Mouse (Mus musculus): ENCODE data around the gene Slc39a11. TPM values are rescaled to one million over a fixed set of nuclear protein-coding genes. Genes with fewer than 3 reads are reported as not detected.

Gene Slc39a11
- polyA plus RNA-seq, 1 experiment, result 0.08 TPM

DNA sequence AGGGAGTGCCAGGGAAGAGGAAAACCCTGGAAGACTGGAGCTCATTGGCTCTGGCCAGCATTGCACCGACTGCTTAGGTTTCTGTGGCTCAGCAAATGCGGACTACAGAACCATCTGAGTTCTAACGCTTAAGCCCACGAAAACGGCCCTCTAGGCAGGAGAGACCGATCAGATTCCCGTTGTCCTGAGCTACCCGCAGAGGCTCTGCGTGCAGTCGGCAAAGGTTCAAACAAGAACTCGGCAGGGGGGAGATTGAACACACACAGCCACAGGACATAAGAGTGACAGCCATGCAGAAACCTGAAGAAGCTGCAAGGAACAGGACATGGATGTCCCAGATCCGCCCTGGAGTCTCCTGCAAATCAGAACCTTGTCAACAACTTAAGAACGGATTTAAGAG lies 286.1 kb downstream of the Slc39a11 start:
- Histone ChIP-seq H3K9me3 (ENCODE audit: control insufficient read depth, low read length) (peaks cover 10% of the 10 kb centered on the region), H3K27me3 (ENCODE audit: control insufficient read depth) (no peaks in the 10 kb centered on the region), H3K4me3 (replicated peaks) (no peak overlapping the region), H3K36me3 (ENCODE audit: control insufficient read depth) (no peaks in the 10 kb centered on the region; the same call in 1 of the 2 replicates), H3K4me1 (ENCODE audit: control insufficient read depth) (no peaks in the 10 kb centered on the region)
- TF ChIP-seq GATA1 (IDR thresholded peaks at IDR 0.05; ENCODE audit: low read length) (no peak), TAL1 (IDR thresholded peaks at IDR 0.05; ENCODE audit: low read length) (no peak)

DNA sequence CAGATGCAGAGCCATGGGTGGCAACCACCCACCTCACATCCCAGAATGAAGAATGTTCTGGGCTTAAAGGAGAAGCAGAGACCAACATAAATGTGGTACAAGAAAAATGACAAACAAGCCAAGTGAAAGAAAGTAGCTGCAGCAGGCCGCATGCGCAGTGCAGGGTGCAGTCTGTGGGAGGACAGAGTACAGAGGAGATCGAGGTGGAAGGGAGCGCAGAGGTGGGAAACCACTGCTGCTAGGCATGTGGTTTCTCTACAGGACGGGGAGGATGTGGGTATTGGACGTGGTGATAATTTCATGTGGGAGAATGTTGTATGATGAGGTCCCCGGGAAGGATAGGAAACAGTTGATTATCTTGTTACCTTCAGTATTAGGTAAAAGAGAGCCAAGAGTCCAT lies 287.3 kb downstream of the Slc39a11 start:
- no peaks in the 10 kb centered on the region for H3K4me1 ChIP-seq (ENCODE audit: control insufficient read depth)
- H3K9me3 ChIP-seq (ENCODE audit: control insufficient read depth, low read length), result peaks cover 12% of the 10 kb centered on the region
- no peaks in the 10 kb centered on the region; the same call in 1 of the 2 replicates for H3K36me3 ChIP-seq (ENCODE audit: control insufficient read depth)
- H3K27me3 ChIP-seq (ENCODE audit: control insufficient read depth), result no peaks in the 10 kb centered on the region
- H3K4me3 ChIP-seq (replicated peaks), result no peak overlapping the region
- no peak for TF ChIP-seq GATA1 (IDR thresholded peaks at IDR 0.05; ENCODE audit: low read length)
- TF ChIP-seq TAL1 (IDR thresholded peaks at IDR 0.05; ENCODE audit: low read length), result no peak

DNA sequence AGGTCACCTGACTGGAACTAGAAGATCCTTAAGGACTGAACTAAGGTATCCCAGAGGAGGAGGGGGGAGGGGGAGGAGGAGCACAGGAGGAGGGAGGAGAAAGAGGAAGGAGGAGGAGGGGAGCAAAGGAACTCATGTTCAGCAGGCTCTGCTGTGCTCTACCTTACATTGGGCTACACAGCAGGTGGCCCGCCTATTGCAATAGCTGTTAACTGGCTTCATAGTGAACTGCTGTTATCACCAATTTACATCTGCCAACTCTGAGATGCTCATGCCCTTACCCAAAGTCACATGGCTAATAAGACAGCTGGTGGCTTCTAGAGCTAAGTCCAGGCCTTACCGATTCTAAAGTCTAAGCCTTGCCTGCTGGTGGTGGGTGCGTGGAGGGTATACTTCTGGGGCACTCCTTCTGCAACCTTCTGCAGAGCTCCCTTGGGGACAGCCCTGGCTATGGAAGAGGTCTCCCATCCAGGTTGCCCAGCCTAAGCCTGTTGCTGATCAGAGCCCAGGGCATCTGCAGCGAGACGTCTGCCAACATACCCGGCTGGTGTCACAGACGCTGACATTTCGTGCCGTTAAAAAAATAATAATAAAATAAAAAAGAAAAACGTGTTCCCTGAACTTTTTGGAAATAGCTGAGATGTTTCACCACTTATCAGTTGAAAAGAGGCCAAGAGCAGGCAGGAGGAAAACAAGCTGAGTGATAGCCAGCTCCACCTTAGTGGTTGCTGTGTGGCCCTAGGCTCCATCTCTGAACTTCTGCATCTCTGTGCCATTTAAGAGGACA lies 289.6 kb downstream of the Slc39a11 start:
- H3K9me3 ChIP-seq (ENCODE audit: control insufficient read depth, low read length), result peaks cover 12% of the 10 kb centered on the region
- TF ChIP-seq TAL1 (IDR thresholded peaks at IDR 0.05; ENCODE audit: low read length) (no peak), GATA1 (IDR thresholded peaks at IDR 0.05; ENCODE audit: low read length) (no peak)
- H3K4me3 ChIP-seq (replicated peaks), result no peak overlapping the region
- no peaks in the 10 kb centered on the region for H3K27me3 ChIP-seq (ENCODE audit: control insufficient read depth)
- H3K36me3 ChIP-seq (ENCODE audit: control insufficient read depth), result no peaks in the 10 kb centered on the region; the same call in 1 of the 2 replicates
- no peaks in the 10 kb centered on the region for H3K4me1 ChIP-seq (ENCODE audit: control insufficient read depth)

DNA sequence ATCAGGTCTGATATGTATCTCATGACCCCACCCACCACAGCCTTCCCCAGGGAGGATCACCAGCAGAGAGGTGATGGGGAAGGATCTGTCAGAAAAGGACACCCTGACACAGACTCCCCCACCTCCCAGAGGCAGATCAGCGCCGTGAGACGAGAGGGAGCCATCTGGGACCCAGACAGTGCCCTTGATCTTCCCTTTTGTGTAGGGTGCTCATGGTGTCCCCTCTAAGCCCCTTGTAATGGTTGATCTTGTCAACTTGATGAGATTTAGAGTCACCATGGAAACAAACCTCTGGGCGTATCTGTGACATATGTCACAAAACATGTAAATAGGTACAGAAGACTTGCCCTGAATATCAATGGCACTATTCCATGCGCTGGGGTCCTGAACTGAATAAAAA lies 293.9 kb downstream of the Slc39a11 start:
- Histone ChIP-seq H3K36me3 (ENCODE audit: control insufficient read depth) (no peaks in the 10 kb centered on the region; the same call in 1 of the 2 replicates), H3K27me3 (ENCODE audit: control insufficient read depth) (no peaks in the 10 kb centered on the region), H3K4me3 (replicated peaks) (no peak overlapping the region), H3K9me3 (ENCODE audit: control insufficient read depth, low read length) (peaks cover 17% of the 10 kb centered on the region), H3K4me1 (ENCODE audit: control insufficient read depth) (no peaks in the 10 kb centered on the region)
- TF ChIP-seq GATA1 (IDR thresholded peaks at IDR 0.05; ENCODE audit: low read length) (no peak), TAL1 (IDR thresholded peaks at IDR 0.05; ENCODE audit: low read length) (no peak)

DNA sequence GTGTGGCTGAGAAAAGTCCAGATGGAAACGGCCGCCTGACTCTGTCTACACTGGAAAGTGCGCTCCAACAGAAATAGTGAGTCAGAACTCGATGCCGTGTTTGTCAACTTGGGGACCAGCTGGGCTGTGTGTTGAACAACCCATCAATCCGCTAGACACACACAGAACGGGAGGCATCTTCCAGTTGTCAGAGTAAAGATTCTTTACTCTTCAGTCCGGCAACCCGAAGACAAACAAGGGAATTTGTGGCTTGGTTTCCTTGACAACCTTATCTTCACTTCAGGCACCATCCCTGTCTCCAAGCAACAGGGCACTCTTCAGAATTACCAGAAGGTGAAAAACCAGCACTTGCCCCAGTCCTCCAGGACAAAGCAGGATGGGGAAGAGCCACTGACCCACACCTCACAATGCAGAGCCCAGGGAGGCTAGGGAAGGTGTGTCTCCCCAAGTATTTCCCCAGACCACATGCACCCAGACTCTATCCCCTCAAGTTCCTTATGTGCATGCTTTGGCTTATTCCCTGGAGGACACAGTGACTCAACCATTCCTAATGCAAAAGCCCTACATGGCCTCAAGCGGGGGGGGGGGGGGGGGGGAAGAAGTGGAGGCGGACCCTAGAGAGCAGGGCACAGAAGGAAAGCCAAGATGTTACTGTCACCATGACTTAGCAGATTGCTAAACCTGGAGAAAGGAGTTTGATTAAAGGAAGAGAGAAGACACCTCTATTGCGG lies 297.6 kb downstream of the Slc39a11 start:
- Histone ChIP-seq H3K9me3 (ENCODE audit: control insufficient read depth, low read length) (peaks cover 36% of the 10 kb centered on the region), H3K36me3 (ENCODE audit: control insufficient read depth) (no peaks in the 10 kb centered on the region; the same call in 1 of the 2 replicates), H3K4me1 (ENCODE audit: control insufficient read depth) (no peaks in the 10 kb centered on the region), H3K27me3 (ENCODE audit: control insufficient read depth) (no peaks in the 10 kb centered on the region), H3K4me3 (replicated peaks) (no peak overlapping the region)
- TF ChIP-seq GATA1 (IDR thresholded peaks at IDR 0.05; ENCODE audit: low read length) (no peak), TAL1 (IDR thresholded peaks at IDR 0.05; ENCODE audit: low read length) (no peak)

DNA sequence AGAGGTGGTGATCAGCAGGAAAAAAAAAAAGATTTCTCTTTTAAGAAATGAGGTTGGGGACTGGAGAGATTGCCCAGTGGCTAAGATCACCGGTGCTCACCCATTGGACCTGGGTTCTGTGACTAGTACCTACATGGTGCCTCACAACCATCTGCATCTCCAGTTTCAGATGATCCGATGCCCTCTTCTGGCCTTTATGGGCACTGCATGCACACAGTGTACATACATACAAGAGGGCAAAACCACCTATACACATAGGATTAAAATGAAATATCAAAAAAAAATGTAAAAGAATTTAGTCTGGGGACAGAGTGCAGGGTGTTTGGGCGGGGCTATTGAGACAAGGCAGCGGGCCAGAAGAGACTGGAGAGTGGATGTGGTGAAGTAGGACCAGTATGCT lies 299.3 kb downstream of the Slc39a11 start:
- Histone ChIP-seq H3K27me3 (ENCODE audit: control insufficient read depth) (no peaks in the 10 kb centered on the region), H3K9me3 (ENCODE audit: control insufficient read depth, low read length) (peaks cover 36% of the 10 kb centered on the region), H3K36me3 (ENCODE audit: control insufficient read depth) (no peaks in the 10 kb centered on the region; the same call in 1 of the 2 replicates), H3K4me1 (ENCODE audit: control insufficient read depth) (no peaks in the 10 kb centered on the region), H3K4me3 (replicated peaks) (no peak overlapping the region)
- TF ChIP-seq TAL1 (IDR thresholded peaks at IDR 0.05; ENCODE audit: low read length), result no peak
- TF ChIP-seq GATA1 (IDR thresholded peaks at IDR 0.05; ENCODE audit: low read length), result no peak

DNA sequence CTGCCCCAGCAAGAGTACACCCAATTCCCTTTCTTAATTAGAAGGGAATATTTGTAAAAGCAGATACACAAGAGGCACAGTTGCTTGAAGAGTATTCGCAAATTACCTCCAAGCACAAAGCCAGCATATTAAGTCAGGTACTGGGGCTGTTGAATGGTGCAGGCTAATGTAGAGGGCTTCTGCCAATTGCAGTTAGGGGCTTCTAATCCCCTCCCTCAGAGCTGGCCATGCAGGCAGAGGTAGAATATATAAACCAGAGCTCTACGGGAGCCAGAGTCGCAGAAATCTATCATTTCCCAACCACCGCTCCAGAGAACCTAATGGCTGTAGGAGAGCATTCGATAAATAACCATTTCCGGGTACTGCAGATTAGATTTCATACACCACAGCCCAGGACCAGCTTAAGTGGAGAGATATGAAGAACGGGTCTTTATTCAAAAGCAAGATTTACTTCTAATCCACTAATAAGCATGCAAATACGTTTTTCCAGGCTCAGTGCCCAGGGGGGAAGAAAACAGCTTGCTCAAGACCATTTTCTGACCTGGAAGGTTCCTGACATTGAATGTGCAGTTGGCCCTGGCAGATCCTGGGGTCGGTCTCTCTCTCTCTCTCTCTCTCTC lies 302.9 kb downstream of the Slc39a11 start:
- H3K9me3 ChIP-seq (ENCODE audit: control insufficient read depth, low read length), result peaks cover 34% of the 10 kb centered on the region
- H3K36me3 ChIP-seq (ENCODE audit: control insufficient read depth), result no peaks in the 10 kb centered on the region; the same call in 1 of the 2 replicates
- TF ChIP-seq GATA1 (IDR thresholded peaks at IDR 0.05; ENCODE audit: low read length), result no peak
- no peak for TF ChIP-seq TAL1 (IDR thresholded peaks at IDR 0.05; ENCODE audit: low read length)
- no peaks in the 10 kb centered on the region for H3K27me3 ChIP-seq (ENCODE audit: control insufficient read depth)
- H3K4me1 ChIP-seq (ENCODE audit: control insufficient read depth), result no peaks in the 10 kb centered on the region
- no peak overlapping the region for H3K4me3 ChIP-seq (replicated peaks)

DNA sequence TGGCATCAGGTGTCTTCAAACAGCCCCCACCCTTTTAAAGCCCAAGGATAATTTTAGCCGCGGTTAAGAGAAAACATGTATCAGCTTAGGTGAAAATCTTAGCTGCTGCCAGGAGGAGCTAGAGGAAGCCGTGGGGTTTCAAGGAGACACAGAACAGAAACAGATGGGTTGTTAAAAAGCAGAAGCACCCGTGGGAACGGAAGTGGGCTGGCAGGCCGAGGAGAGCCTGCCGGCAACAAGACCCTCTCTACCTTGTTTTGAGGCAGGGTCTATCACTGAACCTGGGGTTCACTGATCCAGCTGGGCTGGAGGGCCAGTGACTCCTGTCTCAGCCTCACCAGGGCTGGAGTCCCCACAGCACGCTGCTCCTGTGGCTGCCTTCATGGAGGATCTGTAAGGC lies 310.1 kb downstream of the Slc39a11 start:
- TF ChIP-seq GATA1 (IDR thresholded peaks at IDR 0.05; ENCODE audit: low read length), result no peak
- no peak for TF ChIP-seq TAL1 (IDR thresholded peaks at IDR 0.05; ENCODE audit: low read length)
- Histone ChIP-seq H3K4me3 (replicated peaks) (no peak overlapping the region), H3K27me3 (ENCODE audit: control insufficient read depth) (no peaks in the 10 kb centered on the region), H3K4me1 (ENCODE audit: control insufficient read depth) (no peaks in the 10 kb centered on the region), H3K9me3 (ENCODE audit: control insufficient read depth, low read length) (peaks cover 13% of the 10 kb centered on the region), H3K36me3 (ENCODE audit: control insufficient read depth) (no peaks in the 10 kb centered on the region)

DNA sequence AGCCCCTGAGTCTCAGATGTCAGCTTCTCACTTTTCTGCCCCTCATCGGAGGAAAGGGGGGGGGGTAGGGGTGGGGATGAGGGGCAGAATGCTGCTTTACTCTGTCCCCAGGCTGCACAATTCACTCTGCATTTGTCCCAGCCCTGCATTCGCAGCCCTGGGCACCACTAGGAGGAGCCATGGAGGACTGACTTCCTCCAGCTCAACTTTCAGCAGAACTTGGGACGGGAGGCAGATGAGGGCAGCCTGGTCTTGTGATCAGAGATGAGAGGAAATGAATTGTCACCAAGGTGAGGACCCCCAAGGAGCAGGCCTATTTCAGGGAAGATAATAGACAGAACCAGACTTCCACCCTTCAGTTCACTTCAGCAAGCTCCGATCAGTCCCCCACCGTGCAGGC lies 311.3 kb downstream of the Slc39a11 start:
- peaks cover 13% of the 10 kb centered on the region for H3K9me3 ChIP-seq (ENCODE audit: control insufficient read depth, low read length)
- H3K4me1 ChIP-seq (ENCODE audit: control insufficient read depth), result no peaks in the 10 kb centered on the region

More for the DNA sequence above, 311.3 kb downstream of the Slc39a11 start:
- no peaks in the 10 kb centered on the region for H3K36me3 ChIP-seq (ENCODE audit: control insufficient read depth)
- TF ChIP-seq GATA1 (IDR thresholded peaks at IDR 0.05; ENCODE audit: low read length) (no peak), TAL1 (IDR thresholded peaks at IDR 0.05; ENCODE audit: low read length) (no peak)
- H3K4me3 ChIP-seq (replicated peaks), result no peak overlapping the region
- H3K27me3 ChIP-seq (ENCODE audit: control insufficient read depth), result no peaks in the 10 kb centered on the region
